Mouse (Mus musculus) forebrain, embryonic 14.5 days (tissue): Measurements from ENCODE around the gene Tacc2. TPM values are rescaled to one million over a fixed set of nuclear protein-coding genes. Genes with fewer than 3 reads are reported as not detected.
"Not testable (repeated sequence)": the region's sequence is repeated elsewhere in the genome, so short reads cannot be mapped to it uniquely, and the experiment has no call there.

Experiments used
- ATAC-seq: fragments of 200-750 bp; cut with Nextera tagmentation; 2 replicates; pipeline ENCODE4 v1.8.0; 2017; ENCODE audit warnings: mild to moderate bottlenecking, moderate library complexity
- DNase-seq: peaks from one replicate; pipeline ENCODE4 v3.0.0-alpha.2; 2015; ENCODE audit warnings: low spot score
- H3K27ac ChIP-seq: fragments of 300-500 bp; sonication (generic); 2 replicates; pipeline ENCODE4 v1.5.1; 2014; ENCODE audit warnings: low read depth, mild to moderate bottlenecking, control low read depth, low read length, moderate library complexity
- H3K27me3 ChIP-seq: fragments of 300-500 bp; sonication (generic); replicated peaks from 2 replicates; pipeline ENCODE4 v1.6.1; 2014; ENCODE audit warnings: low read length, control low read depth, mixed read lengths; ENCODE audit not compliant: control insufficient read depth, insufficient read depth
- H3K36me3 ChIP-seq: fragments of 300-500 bp; sonication (generic); 2 replicates; pipeline ENCODE4 v1.6.1; 2014; ENCODE audit warnings: low read length, control low read depth; ENCODE audit not compliant: control insufficient read depth, insufficient read depth
- H3K4me1 ChIP-seq: fragments of 300-500 bp; sonication (generic); 2 replicates; pipeline ENCODE4 v1.6.1; 2014; ENCODE audit warnings: antibody characterized with exemption, low read length, control low read depth; ENCODE audit not compliant: control insufficient read depth, insufficient read depth
- H3K4me2 ChIP-seq: fragments of 300-500 bp; sonication (generic); 2 replicates; pipeline ENCODE4 v1.6.1; 2014; ENCODE audit warnings: mild to moderate bottlenecking, control low read depth, low read length
- H3K4me3 ChIP-seq: fragments of 300-500 bp; sonication (generic); 2 replicates; pipeline ENCODE4 v1.5.1; 2014; ENCODE audit warnings: low read depth, low read length, control low read depth
- H3K9ac ChIP-seq: fragments of 300-500 bp; sonication (generic); 2 replicates; pipeline ENCODE4 v1.6.1; 2014; ENCODE audit warnings: mild to moderate bottlenecking, low read length, control low read depth, moderate library complexity
- H3K9me3 ChIP-seq: fragments of 300-500 bp; sonication (generic); replicated peaks from 2 replicates; pipeline ENCODE4 v1.6.1; 2016; ENCODE audit warnings: low read length, control low read depth, mixed read lengths; ENCODE audit not compliant: control insufficient read depth
- WGBS: fragments of 180-500 bp; shearing (Covaris S2); extraction: QIAGEN DNeasy Blood & Tissue Kit; methylation state at CpG from one replicate; pipeline ENCODE4 v1.1.7; 2014; 5-methylcytosine and 5-hydroxymethylcytosine counted together
- polyA plus RNA-seq: library from polyadenylated mRNA; unstranded; fragments of >200 nt; fragmentation: Nextera tagmentation; extraction: Ambion mirVana; gene quantifications from 2 replicates; pipeline ENCODE4 v1.2.1, GENCODE M21; 2014

The Tacc2 gene
- polyA plus RNA-seq, 1 experiment from 2014 or later: 40.2 TPM

DNA sequence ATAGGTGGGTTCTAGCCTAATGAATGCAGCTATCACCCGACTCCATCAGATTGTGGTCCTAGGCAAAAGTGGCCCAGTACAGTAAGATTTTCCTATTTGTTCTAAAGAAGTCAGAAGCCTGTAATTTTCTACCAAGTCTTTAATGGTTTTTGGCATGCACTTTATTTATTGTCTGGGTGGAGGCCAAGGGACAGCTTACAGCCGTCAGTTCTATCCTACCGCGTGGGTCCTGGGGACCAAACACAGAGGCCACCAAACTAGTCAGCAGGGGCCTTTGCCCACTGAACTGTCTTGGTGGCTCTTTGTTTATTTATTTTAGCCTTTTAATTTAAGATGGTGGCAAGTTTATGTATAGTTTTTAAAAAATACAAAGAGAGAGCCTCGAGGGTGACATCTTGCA lies 1.4 kb downstream of the Tacc2 start:
- Histone ChIP-seq H3K4me3 (no peak overlapping the region), H3K27ac (no peak overlapping the region), H3K9me3 (no peaks in the 10 kb centered on the region), H3K9ac (no peak overlapping the region), H3K4me1 (peaks cover 4% of the 10 kb centered on the region), H3K27me3 (no peaks in the 10 kb centered on the region), H3K36me3 (no peaks in the 10 kb centered on the region), H3K4me2 (no peak overlapping the region)
- 70% methylated on average over 5 of the region's 5 CpGs for WGBS
- DNase-seq (no peak), ATAC-seq (no peak)

- Histone ChIP-seq H3K4me1 (peaks cover 4% of the 10 kb centered on the region; the same call in 1 of the 2 replicates), H3K9me3 (no peaks in the 10 kb centered on the region), H3K9ac (no peak overlapping the region), H3K27me3 (no peaks in the 10 kb centered on the region), H3K4me3 (no peak overlapping the region), H3K4me2 (no peak overlapping the region), H3K36me3 (no peaks in the 10 kb centered on the region), H3K27ac (no peak overlapping the region)
- DNase-seq: no peak
- 81% methylated on average over 2 of the region's 2 CpGs for WGBS
- no peak for ATAC-seq
Observed at GRCm38 (mm10) chr7:130586521-130587072, 9.4 kb downstream of the Tacc2 start.

DNA sequence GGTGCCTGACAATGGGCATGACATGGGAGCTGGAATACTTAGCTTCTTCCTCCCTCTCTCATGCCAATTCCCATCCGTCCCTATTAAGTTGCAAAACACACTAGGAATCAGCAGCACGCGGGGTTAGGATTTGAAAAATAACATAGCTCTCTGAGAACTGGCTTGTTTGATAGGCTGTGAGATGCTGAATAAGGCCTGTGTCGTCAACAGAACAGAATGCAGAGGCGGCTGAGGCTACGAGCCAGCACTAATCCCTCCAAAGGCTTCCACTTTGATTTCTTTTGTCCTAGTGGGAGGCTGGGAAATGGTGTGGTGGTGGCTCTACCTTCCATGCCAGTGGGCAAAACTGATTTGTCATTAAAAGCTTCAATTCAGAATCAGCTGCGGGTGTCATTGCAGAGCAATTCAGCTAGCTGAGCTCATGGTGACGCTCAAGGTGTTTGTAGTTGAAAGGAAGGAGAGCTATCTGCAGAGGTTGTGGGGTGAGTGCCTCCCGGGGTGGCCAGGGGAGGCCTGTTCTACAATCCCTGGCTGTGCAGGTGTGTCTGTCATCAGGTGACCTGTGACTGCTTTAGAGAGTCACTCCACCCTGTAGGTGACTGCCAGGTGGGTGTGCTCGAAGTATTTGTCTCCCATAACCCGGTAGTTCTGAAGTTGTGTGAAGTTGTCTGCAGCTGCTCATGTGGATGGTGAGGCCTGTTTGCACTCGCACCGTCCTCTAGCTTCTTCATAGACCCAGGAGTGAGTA lies 13.0 kb downstream of the Tacc2 start:
- Histone ChIP-seq H3K4me1 (peaks cover 4% of the 10 kb centered on the region; the same call in 1 of the 2 replicates), H3K36me3 (no peaks in the 10 kb centered on the region), H3K4me3 (no peak overlapping the region), H3K9me3 (no peaks in the 10 kb centered on the region), H3K27ac (no peak overlapping the region; the same call in 1 of the 2 replicates), H3K4me2 (no peak overlapping the region), H3K27me3 (no peaks in the 10 kb centered on the region), H3K9ac (no peak overlapping the region)
- WGBS: 35% methylated on average over 13 of the region's 13 CpGs
- ATAC-seq (no peak), DNase-seq (peak; percentile 61)

DNA sequence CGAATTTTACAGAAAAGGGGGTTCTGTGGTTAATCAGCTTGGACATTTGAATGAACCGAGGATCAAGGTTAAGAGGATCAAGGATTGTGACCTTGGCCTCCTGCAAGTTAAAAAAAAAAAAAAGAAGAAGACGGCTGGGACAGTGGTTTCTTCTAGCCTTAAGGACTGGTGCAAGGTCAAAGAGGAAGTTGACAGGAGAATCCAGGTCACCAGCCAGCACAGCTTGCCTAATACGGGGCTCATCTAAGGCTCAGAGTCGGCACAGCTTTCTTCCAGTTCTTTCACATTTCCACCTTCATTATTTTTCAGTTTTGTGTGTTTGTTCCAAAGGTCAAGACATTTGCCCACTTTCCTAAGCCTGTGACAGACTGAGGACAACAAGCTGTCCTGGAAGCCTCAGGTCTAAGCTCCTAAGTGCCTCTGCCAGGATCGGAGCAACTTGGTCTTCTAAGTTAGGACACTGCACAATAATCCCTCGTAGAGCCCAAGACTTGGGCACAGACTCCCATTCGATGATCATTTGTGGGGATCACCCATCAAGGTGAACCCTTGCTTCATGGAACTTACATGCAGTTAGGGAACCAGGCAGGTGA lies 13.7 kb downstream of the Tacc2 start:
- 70% methylated on average over 8 of the region's 8 CpGs for WGBS
- H3K36me3 ChIP-seq: no peaks in the 10 kb centered on the region
- ATAC-seq: no peak
- no peak overlapping the region for H3K9ac ChIP-seq
- H3K4me2 ChIP-seq: no peak overlapping the region
- H3K27me3 ChIP-seq: no peaks in the 10 kb centered on the region
- no peaks in the 10 kb centered on the region for H3K9me3 ChIP-seq
- no peak for DNase-seq
- H3K4me1 ChIP-seq: peaks cover 4% of the 10 kb centered on the region; the same call in 1 of the 2 replicates
- H3K4me3 ChIP-seq: no peak overlapping the region
- H3K27ac ChIP-seq: no peak overlapping the region

- ATAC-seq: peak; percentile 16
- H3K4me2 ChIP-seq: not testable (repeated sequence)
Observed at GRCm38 (mm10) chr7:130592975-130593374, 15.7 kb downstream of the Tacc2 start.

DNA sequence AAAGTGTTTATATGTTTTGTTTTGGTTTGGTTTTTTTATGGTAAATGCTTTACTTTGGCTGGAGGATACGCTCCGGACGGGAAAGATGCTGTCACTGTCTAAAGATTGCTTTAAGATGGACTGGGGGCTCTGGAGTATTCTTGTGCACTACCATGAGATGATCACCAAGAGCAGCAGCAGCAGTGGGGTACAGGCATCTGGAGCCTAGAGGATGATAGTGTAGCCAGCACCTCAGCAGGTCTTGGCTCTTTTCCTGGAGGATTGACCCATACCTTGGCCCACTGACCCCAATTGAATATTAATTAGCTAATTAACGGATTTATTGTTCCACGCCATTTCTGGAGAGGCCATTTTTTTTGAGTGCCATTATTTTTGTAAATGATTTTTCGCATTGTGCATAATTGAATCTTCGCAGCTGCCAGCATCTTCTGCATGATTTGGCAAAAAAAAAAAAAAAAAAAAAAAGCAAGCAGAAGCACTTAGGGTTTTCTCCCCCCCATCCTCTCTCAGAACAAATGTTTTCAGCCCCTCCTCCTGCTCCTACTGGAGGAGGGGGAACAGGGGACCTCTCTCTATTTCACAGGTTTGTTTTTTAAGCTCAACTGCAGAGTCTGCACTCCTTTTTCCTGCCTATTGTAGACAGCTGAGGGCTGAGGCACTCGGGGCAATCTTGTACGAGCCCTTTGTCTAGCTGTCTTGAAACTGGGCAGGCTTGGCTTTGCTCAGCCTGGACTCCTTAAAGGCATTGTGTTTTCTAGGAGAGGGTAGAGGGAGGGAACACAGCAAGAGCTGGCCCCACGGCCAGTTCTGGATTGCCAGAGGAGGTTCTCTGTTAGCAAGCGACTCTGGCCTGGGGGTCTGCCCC lies 16.4 kb downstream of the Tacc2 start:
- not testable (repeated sequence) for H3K27ac ChIP-seq
- 19% methylated on average over 6 of the region's 11 CpGs for WGBS
- ATAC-seq: peak; percentile 86

More at GRCm38 (mm10) chr7:130592975-130593374, 15.7 kb downstream of the Tacc2 start:
- not testable (repeated sequence) for H3K27ac ChIP-seq, H3K9ac ChIP-seq, H3K9me3 ChIP-seq, H3K36me3 ChIP-seq, H3K4me3 ChIP-seq, H3K27me3 ChIP-seq, DNase-seq
- peaks cover 14% of the 10 kb centered on the region; the same call in 1 of the 2 replicates for H3K4me1 ChIP-seq
- WGBS: no CpG with 5 or more reads among the region's 11 CpGs

DNA sequence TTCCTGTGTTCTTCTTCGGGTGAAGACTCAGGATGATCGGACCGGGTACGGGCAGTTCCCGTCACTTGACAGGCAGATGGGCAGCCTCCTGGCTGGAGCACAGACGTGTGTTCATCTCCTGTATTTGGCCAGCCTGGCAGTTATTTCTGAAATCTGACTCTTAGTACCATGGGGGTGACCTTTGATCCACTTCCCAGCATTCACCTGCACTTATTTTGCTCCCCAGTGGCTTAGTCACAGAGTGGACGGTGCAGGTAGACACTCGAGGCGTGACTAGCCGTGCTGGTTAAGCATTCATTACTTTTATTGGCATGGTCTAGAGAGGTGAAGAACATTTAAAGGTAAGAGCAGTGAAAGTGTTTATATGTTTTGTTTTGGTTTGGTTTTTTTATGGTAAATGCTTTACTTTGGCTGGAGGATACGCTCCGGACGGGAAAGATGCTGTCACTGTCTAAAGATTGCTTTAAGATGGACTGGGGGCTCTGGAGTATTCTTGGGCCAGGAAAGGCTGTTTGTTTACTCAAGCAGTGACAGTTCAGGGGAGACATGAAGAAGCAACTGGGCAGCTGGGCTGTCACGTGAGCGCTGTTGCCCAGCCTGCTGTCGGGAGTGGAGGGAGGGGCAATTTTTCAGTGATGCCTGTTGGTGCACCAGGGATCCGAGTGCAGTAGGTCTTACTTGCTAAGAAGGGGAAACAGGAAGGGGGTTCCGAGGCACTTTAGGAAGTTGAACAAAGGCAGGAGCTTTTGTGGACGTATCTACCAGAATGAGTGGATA lies 19.0 kb downstream of the Tacc2 start:
- 63% methylated on average over 9 of the region's 19 CpGs for WGBS
- H3K4me2 ChIP-seq, H3K36me3 ChIP-seq, H3K9me3 ChIP-seq, H3K4me3 ChIP-seq, H3K27me3 ChIP-seq, DNase-seq, H3K27ac ChIP-seq, ATAC-seq, H3K9ac ChIP-seq: not testable (repeated sequence)
- H3K4me1 ChIP-seq: peaks cover 10% of the 10 kb centered on the region; the same call in 1 of the 2 replicates

More for the DNA sequence above, 16.4 kb downstream of the Tacc2 start:
- not testable (repeated sequence) for H3K9ac ChIP-seq, H3K4me2 ChIP-seq, H3K9me3 ChIP-seq, H3K4me3 ChIP-seq, H3K36me3 ChIP-seq, H3K27me3 ChIP-seq
- H3K4me1 ChIP-seq: peaks cover 14% of the 10 kb centered on the region; the same call in 1 of the 2 replicates
- peak; percentile 65 for DNase-seq

DNA sequence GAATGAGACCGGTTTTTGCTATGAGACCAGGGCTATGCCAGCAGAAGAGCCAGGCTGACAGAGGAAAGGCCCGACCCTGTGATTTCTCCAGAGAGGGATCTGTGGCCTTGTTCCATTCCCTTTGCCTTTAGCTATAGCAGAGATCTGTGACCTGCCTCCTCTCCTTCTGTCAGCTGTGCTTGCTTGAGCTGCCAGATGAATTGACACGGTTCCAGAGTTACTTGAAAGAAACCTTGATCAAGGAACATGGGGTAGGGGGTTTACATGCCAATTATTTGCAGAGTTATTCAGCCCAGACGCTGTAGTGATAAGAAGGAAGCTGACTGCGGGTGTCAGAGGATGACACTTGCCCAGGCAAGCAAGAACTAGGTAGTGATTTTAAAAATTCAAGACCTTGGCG lies 20.3 kb downstream of the Tacc2 start:
- Histone ChIP-seq H3K9me3 (no peaks in the 10 kb centered on the region), H3K36me3 (no peaks in the 10 kb centered on the region), H3K27me3 (no peaks in the 10 kb centered on the region), H3K4me1 (peaks cover 10% of the 10 kb centered on the region; the same call in 1 of the 2 replicates), H3K4me3 (no peak overlapping the region), H3K27ac (peak overlapping the region; percentile 41; the same call in 1 of the 2 replicates), H3K4me2 (no peak overlapping the region), H3K9ac (no peak overlapping the region)
- WGBS: 52% methylated on average over 6 of the region's 6 CpGs
- ATAC-seq: no peak
- DNase-seq: peak; percentile 65
